Mouse (Mus musculus): Measurements from ENCODE around the gene Gprasp2. TPM values are rescaled to one million over a fixed set of nuclear protein-coding genes. Genes with fewer than 3 reads are reported as not detected.
A peak's percentile ranks its signal among the peaks of the same experiment; 100 is the strongest.
"Not testable (repeated sequence)": the region's sequence is repeated elsewhere in the genome, so short reads cannot be mapped to it uniquely, and the experiment has no call there.

Gene Gprasp2
- polyA plus RNA-seq, 1 experiment from 2014 or later: 80.3 TPM

GRCm38 (mm10) chrX:135839397-135840391, 860 bp downstream of the Gprasp2 start:
- not testable (repeated sequence) for H3K9me3 ChIP-seq, H3K27me3 ChIP-seq, H3K36me3 ChIP-seq, H3K4me1 ChIP-seq
- H3K27ac ChIP-seq (replicated peaks): peak overlapping the region; percentile 58; the same call in 1 of the 2 replicates
- ATAC-seq (ENCODE audit: low FRiP score, low read depth): peak; percentile 23
- peak overlapping the region; percentile 52 for H3K4me3 ChIP-seq
- peak overlapping the region; percentile 68 for H3K4me2 ChIP-seq (replicated peaks)
- peak overlapping the region; percentile 64 for H3K9ac ChIP-seq (replicated peaks)
- WGBS: 14% methylated on average over 14 of the region's 17 CpGs

- ATAC-seq (ENCODE audit: low FRiP score, low read depth); H3K4me1 ChIP-seq; H3K27ac ChIP-seq (replicated peaks); H3K9me3 ChIP-seq; H3K27me3 ChIP-seq; H3K4me3 ChIP-seq; H3K4me2 ChIP-seq (replicated peaks); H3K9ac ChIP-seq (replicated peaks); H3K36me3 ChIP-seq: not testable (repeated sequence)
- 84% methylated on average over 9 of the region's 9 CpGs for WGBS
These were observed 28.0 kb downstream of the Gprasp2 start for GRCm38 (mm10) chrX:135866806-135867205.

DNA sequence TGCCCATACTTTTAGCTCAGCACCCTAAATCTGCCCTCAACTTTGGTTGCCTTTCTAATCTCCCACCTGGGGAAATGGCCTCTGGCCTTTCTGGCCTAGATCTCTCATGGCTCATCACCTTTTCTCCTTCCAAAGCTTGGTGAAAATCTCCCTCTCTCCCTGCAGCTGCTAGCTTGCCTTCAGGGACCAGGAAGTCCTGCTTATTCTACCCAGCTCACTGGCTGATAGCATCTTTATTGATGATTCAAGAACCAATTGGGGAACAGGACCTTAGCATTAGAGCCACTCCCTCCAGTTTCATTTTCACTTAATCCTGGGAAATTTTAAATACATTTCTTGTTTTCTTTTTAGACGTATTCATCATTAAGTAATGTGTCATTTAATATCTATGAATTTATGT, 37.8 kb downstream of the Gprasp2 start:
- Histone ChIP-seq H3K27ac (replicated peaks) (no peak overlapping the region), H3K27me3 (no peaks in the 10 kb centered on the region), H3K36me3 (no peaks in the 10 kb centered on the region), H3K4me2 (replicated peaks) (no peak overlapping the region), H3K9me3 (no peaks in the 10 kb centered on the region), H3K9ac (replicated peaks) (no peak overlapping the region), H3K4me1 (no peaks in the 10 kb centered on the region), H3K4me3 (no peak overlapping the region)
- 83% methylated on average over 1 of the region's 1 CpGs for WGBS
- no peak for ATAC-seq (ENCODE audit: low FRiP score, low read depth)

- Histone ChIP-seq H3K4me1 (no peaks in the 10 kb centered on the region), H3K27ac (replicated peaks) (no peak overlapping the region), H3K4me3 (no peak overlapping the region), H3K9me3 (no peaks in the 10 kb centered on the region), H3K27me3 (no peaks in the 10 kb centered on the region), H3K9ac (replicated peaks) (no peak overlapping the region), H3K4me2 (replicated peaks) (no peak overlapping the region), H3K36me3 (no peaks in the 10 kb centered on the region)
- WGBS: 100% methylated on average over 1 of the region's 1 CpGs
- ATAC-seq (ENCODE audit: low FRiP score, low read depth): no peak
These were observed 40.8 kb downstream of the Gprasp2 start for GRCm38 (mm10) chrX:135879626-135880025.

- Histone ChIP-seq H3K9me3 (no peaks in the 10 kb centered on the region), H3K9ac (replicated peaks) (peak overlapping the region; percentile 73), H3K4me2 (replicated peaks) (peak overlapping the region; percentile 55), H3K27me3 (no peaks in the 10 kb centered on the region; the same call in 1 of the 2 replicates), H3K4me3 (peak overlapping the region; percentile 65), H3K36me3 (peaks cover 14% of the 10 kb centered on the region), H3K4me1 (no peaks in the 10 kb centered on the region), H3K27ac (replicated peaks) (peak overlapping the region; percentile 82)
- 24% methylated on average over 41 of the region's 41 CpGs for WGBS
- peak; percentile 98 for ATAC-seq (ENCODE audit: low FRiP score, low read depth)
These were observed 46.8 kb downstream of the Gprasp2 start for GRCm38 (mm10) chrX:135885411-135886233.

DNA sequence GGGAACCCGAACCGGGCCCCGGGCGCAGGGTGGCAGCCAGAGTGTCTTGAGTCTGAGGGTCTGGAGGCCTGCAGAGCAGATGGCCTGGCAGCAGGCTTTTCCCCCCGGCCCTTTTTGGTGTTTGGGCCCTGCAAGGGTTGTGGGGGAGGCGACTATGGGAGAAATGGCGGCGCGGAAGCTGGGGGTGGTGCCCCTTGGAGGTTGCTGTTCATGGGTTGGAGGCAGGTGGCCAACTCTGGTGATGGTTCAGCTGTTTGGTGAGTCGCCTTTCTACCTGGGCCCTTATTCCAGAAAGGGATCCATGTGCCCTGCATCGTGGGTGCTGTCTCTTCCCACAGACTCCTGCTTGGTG, 47.4 kb downstream of the Gprasp2 start:
- Histone ChIP-seq H3K4me2 (replicated peaks) (peak overlapping the region; percentile 55), H3K27me3 (no peaks in the 10 kb centered on the region; the same call in 1 of the 2 replicates), H3K36me3 (peaks cover 14% of the 10 kb centered on the region), H3K4me1 (no peaks in the 10 kb centered on the region), H3K4me3 (peak overlapping the region; percentile 65), H3K9me3 (no peaks in the 10 kb centered on the region), H3K9ac (replicated peaks) (peak overlapping the region; percentile 73), H3K27ac (replicated peaks) (peak overlapping the region; percentile 82)
- 21% methylated on average over 11 of the region's 11 CpGs for WGBS
- ATAC-seq (ENCODE audit: low FRiP score, low read depth): peak; percentile 56

Other genes with a start within 250 kb of the Gprasp2 start
- not detected in 2 replicates for gene Nxf7, start 240.3 kb upstream of the Gprasp2 start, polyA plus RNA-seq (2016; fragmentation: Nextera tagmentation; extraction: Ambion mirVana)
- gene Prame, start 211.3 kb upstream of the Gprasp2 start, polyA plus RNA-seq (2016; fragmentation: Nextera tagmentation; extraction: Ambion mirVana): not detected in 2 replicates
- not detected in 2 replicates for gene Tcp11x2, start 145.2 kb upstream of the Gprasp2 start, polyA plus RNA-seq (2016; fragmentation: Nextera tagmentation; extraction: Ambion mirVana)
- gene Tmsb15a, start 113.8 kb upstream of the Gprasp2 start, polyA plus RNA-seq (2016; fragmentation: Nextera tagmentation; extraction: Ambion mirVana): not detected in 2 replicates
- gene Armcx5, start 96.3 kb upstream of the Gprasp2 start, polyA plus RNA-seq (2016; fragmentation: Nextera tagmentation; extraction: Ambion mirVana): 12.6 and 12.7 TPM in 2 replicates
- gene Gprasp1, start 96.3 kb upstream of the Gprasp2 start, polyA plus RNA-seq (2016; fragmentation: Nextera tagmentation; extraction: Ambion mirVana): 110 and 130 TPM in 2 replicates
- gene Bhlhb9, start 41.4 kb upstream of the Gprasp2 start, polyA plus RNA-seq (2016; fragmentation: Nextera tagmentation; extraction: Ambion mirVana): 83.9 and 90.3 TPM in 2 replicates
- gene Arxes2, start 154.8 kb downstream of the Gprasp2 start, polyA plus RNA-seq (2016; fragmentation: Nextera tagmentation; extraction: Ambion mirVana): 151 and 155 TPM in 2 replicates
- gene Arxes1, start 194.3 kb downstream of the Gprasp2 start, polyA plus RNA-seq (2016; fragmentation: Nextera tagmentation; extraction: Ambion mirVana): 51.9 and 53.3 TPM in 2 replicates
- gene Bex2, start 229.2 kb downstream of the Gprasp2 start, polyA plus RNA-seq (2016; fragmentation: Nextera tagmentation; extraction: Ambion mirVana): 364 and 366 TPM in 2 replicates
- not detected in 2 replicates for gene Nxf3, start 246.2 kb downstream of the Gprasp2 start, polyA plus RNA-seq (2016; fragmentation: Nextera tagmentation; extraction: Ambion mirVana)

Measured in midbrain, embryonic 12.5 days (tissue).